Mouse (Mus musculus) megakaryocyte, embryonic 14.5 days (primary cell): ENCODE results near the gene Abcb9.

Experiments used
- FLI1 ChIP-seq: IDR thresholded peaks from 2 replicates; pipeline ENCODE4 v1.6.1; 2012; ENCODE audit warnings: low read length, inconsistent platforms, mixed read lengths
- GATA1 ChIP-seq: IDR thresholded peaks from 3 replicates; pipeline ENCODE4 v1.6.1; 2012; ENCODE audit warnings: mixed read lengths, low read length, inconsistent platforms, borderline replicate concordance

GRCm38 (mm10) chr5:124013747-124014146 is 81.9 kb downstream of the Abcb9 start:
- TF ChIP-seq GATA1 (no peak), FLI1 (no peak)
